Mouse (Mus musculus) bone marrow macrophage, adult 2 months (primary cell): ENCODE data around the gene Rpl6. TPM values are rescaled to one million over a fixed set of nuclear protein-coding genes. Genes with fewer than 3 reads are reported as not detected.

Experiments
- H3K27ac ChIP-seq: 2 replicates; pipeline ENCODE4 v1.5.1; 2012; ENCODE audit warnings: low read depth, low read length; ENCODE audit not compliant: insufficient read depth
- H3K4me1 ChIP-seq: 2 replicates; pipeline ENCODE4 v1.6.1; 2012; ENCODE audit warnings: low read length; ENCODE audit not compliant: control insufficient read depth, insufficient read depth
- H3K4me3 ChIP-seq: 2 replicates; pipeline ENCODE4 v1.5.1; 2012; ENCODE audit warnings: mild to moderate bottlenecking, low read length, moderate library complexity; ENCODE audit not compliant: insufficient read depth
- CTCF ChIP-seq: IDR thresholded peaks from 2 replicates; pipeline ENCODE4 v1.5.1; 2012; ENCODE audit warnings: low read depth, mild to moderate bottlenecking, low read length, moderate library complexity
- POLR2A ChIP-seq: IDR thresholded peaks from 2 replicates; pipeline ENCODE4 v1.6.1; 2012; ENCODE audit warnings: mild to moderate bottlenecking, low read depth, low read length, borderline replicate concordance
- polyA plus RNA-seq: library from polyadenylated mRNA; stranded (reverse); fragments of >200 nt; gene quantifications from 2 replicates; pipeline ENCODE4 v1.2.4, GENCODE M21; 2012; ENCODE audit not compliant: missing spikeins, insufficient read depth, insufficient read length

Gene Rpl6
- polyA plus RNA-seq, 1 experiment = 1,191 TPM

GRCm38 (mm10) chr5:121179077-121179857 lies 25.0 kb upstream of the Rpl6 start:
- Histone ChIP-seq H3K4me3 (no peak overlapping the region), H3K4me1 (peaks cover 15% of the 10 kb centered on the region), H3K27ac (no peak overlapping the region)
- no peak for TF ChIP-seq CTCF
- TF ChIP-seq POLR2A = no peak

DNA sequence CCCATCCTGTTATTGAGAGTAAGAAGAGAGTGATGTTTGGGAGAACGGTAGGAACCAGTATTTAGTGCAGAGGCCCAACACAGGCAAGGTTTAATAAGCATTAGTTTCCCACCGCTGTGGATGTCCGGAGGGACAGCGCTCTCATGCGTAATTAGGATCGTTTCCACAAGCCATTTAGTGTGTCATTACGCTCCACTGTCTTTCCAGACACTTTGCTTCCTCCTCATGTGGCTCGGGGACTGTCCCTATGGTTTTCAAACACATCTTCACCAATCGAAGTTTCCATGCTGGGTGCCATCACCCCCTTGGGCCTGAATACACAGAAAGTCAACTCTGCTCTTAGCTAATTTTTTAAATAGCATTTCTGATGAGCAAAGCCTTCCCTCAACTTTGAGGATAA lies 21.0 kb upstream of the Rpl6 start:
- Histone ChIP-seq H3K4me3 (no peak overlapping the region), H3K27ac (no peak overlapping the region), H3K4me1 (peaks cover 36% of the 10 kb centered on the region)
- no peak for TF ChIP-seq POLR2A
- no peak for TF ChIP-seq CTCF

- TF ChIP-seq POLR2A = no peak
- no peak for TF ChIP-seq CTCF
- Histone ChIP-seq H3K4me3 (no peak overlapping the region), H3K27ac (no peak overlapping the region), H3K4me1 (peaks cover 40% of the 10 kb centered on the region)
Measured at GRCm38 (mm10) chr5:121184375-121184774, 19.9 kb upstream of the Rpl6 start.

GRCm38 (mm10) chr5:121184945-121185551 lies 19.2 kb upstream of the Rpl6 start:
- H3K4me3 ChIP-seq = no peak overlapping the region
- no peak overlapping the region for H3K27ac ChIP-seq
- H3K4me1 ChIP-seq = peaks cover 34% of the 10 kb centered on the region
- TF ChIP-seq CTCF = no peak
- TF ChIP-seq POLR2A = no peak

- Histone ChIP-seq H3K4me3 (no peak overlapping the region), H3K27ac (no peak overlapping the region), H3K4me1 (peaks cover 32% of the 10 kb centered on the region)
- no peak for TF ChIP-seq POLR2A
- no peak for TF ChIP-seq CTCF
Measured at GRCm38 (mm10) chr5:121187580-121188001, 16.7 kb upstream of the Rpl6 start.

- H3K27ac ChIP-seq = no peak overlapping the region
- no peak overlapping the region for H3K4me3 ChIP-seq
- TF ChIP-seq POLR2A (no peak), CTCF (no peak)
- H3K4me1 ChIP-seq = peaks cover 34% of the 10 kb centered on the region
Measured at GRCm38 (mm10) chr5:121188265-121188664, 16.0 kb upstream of the Rpl6 start.

GRCm38 (mm10) chr5:121189182-121189581 lies 15.1 kb upstream of the Rpl6 start:
- H3K4me1 ChIP-seq = peaks cover 40% of the 10 kb centered on the region
- H3K27ac ChIP-seq = no peak overlapping the region
- H3K4me3 ChIP-seq = no peak overlapping the region
- TF ChIP-seq POLR2A (no peak), CTCF (no peak)

DNA sequence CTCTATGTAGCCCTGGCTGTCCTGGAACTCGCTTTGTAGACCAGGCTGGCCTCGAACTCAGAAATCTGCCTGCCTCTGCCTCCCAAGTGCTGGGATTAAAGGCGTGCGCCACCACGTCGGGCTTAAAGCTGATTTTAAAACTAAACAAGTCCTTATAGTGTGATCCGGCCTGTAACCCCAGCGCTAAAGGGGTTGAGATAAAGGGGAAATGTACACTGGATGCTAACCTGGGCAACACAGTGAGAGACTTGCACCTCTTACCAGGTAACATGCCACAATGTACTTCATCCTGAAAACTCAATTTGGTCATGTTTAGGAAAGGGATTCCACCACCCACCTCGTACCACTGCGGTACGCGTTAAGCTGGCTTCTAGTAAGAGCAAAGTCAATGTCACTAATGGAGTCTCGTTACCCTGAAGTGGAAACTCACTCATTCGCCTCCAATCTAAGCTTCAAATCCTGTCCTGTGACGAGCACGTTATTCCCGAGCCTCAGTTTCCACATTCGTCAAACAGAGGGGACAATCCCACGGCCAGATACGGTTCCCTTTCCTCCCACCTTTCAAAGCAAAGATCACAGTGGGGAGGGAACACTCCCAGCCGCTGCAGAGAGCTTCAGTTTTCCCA lies 14.0 kb upstream of the Rpl6 start:
- no peak for TF ChIP-seq POLR2A
- no peak for TF ChIP-seq CTCF
- H3K4me1 ChIP-seq = peaks cover 36% of the 10 kb centered on the region
- no peak overlapping the region for H3K27ac ChIP-seq
- peak overlapping the region; percentile 90 for H3K4me3 ChIP-seq

DNA sequence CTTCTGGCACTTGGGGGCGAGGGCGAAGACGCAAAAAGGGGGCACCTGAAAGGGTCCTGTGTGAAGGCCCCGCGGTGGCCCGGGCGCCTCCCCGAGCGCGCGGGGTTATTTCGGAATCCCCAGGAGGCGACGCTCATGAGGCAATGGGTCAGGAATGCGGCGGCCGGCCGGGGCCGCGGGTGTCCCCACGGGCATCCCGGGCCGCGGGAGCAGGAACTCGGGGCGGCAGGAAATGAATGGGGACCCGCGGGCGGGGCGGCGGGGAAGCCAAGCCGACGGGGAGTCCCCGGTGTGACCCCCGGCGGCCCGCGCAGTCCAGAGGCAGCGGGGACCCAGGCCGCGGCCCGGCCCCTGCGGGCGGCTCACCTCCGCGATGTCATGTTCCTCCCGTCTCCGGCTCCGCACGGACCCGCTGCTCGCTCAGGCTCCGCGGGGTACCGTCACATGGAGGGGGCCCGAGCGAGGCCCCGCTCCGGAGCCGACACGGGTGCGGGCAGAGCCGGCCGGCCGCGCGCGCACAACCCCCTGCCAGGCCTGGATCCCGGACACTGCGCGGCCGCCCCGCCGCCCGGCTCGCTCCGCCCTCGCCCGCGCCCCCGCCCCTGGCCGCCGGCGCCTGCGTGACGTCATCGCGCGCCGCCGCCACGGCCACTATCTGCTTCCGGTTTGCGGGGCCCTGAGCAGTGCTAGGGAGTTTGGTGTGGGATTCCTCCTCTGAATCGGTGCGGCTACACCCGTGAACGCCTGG lies 13.3 kb upstream of the Rpl6 start, which contains the start of gene Ptpn11:
Gene Ptpn11, minus strand, starts transcription at position 562 of the 748 bp plus-strand sequence.
- Histone ChIP-seq H3K4me3 (peak within 1 kb of the TSS; percentile 90), H3K4me1 (peaks cover 35% of the 10 kb centered on the region), H3K27ac (peak within 1 kb of the TSS; percentile 62)
- TF ChIP-seq CTCF (no peak), POLR2A (peak; percentile 71; the same call in 1 of the 2 replicates)
